Mouse (Mus musculus) left cerebral cortex, adult 11 months (tissue): ENCODE results near the gene Sox9.

Experiments used
- DNase-seq: peaks from one replicate; pipeline ENCODE4 v3.0.0; 2022; ENCODE audit warnings: low spot score

The Sox9 gene

GRCm38 (mm10) chr11:112798831-112799382, 16.9 kb downstream of the Sox9 start:
- no peak for DNase-seq

- DNase-seq = no peak
Observed at GRCm38 (mm10) chr11:112801189-112801818, 19.3 kb downstream of the Sox9 start.

- DNase-seq = no peak
Observed at GRCm38 (mm10) chr11:112807838-112808506, 25.9 kb downstream of the Sox9 start.

GRCm38 (mm10) chr11:112810447-112811151, 28.6 kb downstream of the Sox9 start:
- DNase-seq = no peak

- DNase-seq = peak; percentile 59
Observed at GRCm38 (mm10) chr11:112811152-112811871, 29.3 kb downstream of the Sox9 start.

- DNase-seq = no peak
Observed at GRCm38 (mm10) chr11:112817829-112818650, 36.0 kb downstream of the Sox9 start.

GRCm38 (mm10) chr11:112818651-112819270, 36.7 kb downstream of the Sox9 start:
- DNase-seq = no peak

GRCm38 (mm10) chr11:112821536-112821935, 39.5 kb downstream of the Sox9 start:
- no peak for DNase-seq

GRCm38 (mm10) chr11:112824146-112824545, 42.1 kb downstream of the Sox9 start:
- no peak for DNase-seq

GRCm38 (mm10) chr11:112826193-112827043, 44.4 kb downstream of the Sox9 start:
- DNase-seq = no peak

GRCm38 (mm10) chr11:112827044-112827347, 45.0 kb downstream of the Sox9 start:
- no peak for DNase-seq

- DNase-seq = no peak
Observed at GRCm38 (mm10) chr11:112828553-112829287, 46.7 kb downstream of the Sox9 start.

GRCm38 (mm10) chr11:112834245-112835005, 52.4 kb downstream of the Sox9 start:
- DNase-seq = no peak

- no peak for DNase-seq
Observed at GRCm38 (mm10) chr11:112835468-112836092, 53.6 kb downstream of the Sox9 start.
